10 mouse cellular contexts compared by ENCODE assay signal in the genomic region with DNA sequence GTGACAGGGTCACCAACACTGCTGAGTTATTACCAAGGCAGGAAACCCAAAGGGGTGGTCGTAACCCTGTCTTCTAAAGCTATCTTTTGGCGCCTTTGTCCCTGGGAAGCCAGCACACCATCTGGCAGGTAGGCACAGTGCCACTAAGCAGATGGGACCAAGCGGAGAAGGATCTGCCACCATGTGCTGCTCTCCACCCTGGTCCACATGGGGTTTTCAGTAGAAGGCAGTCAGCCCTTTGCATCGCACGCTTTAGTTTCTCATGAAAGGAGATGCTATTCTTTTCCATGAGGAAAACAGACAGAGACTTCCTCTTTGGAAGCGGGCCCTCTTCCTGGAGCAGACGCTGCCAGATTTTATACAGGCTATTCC.
DNase-seq lines count a peak whose midpoint lies in the region; ATAC-seq lines count a peak whose summit lies in the region.
"Had no signal": no experiment of that assay in that cellular context is flagged by ENCODE, and none has a peak within 500 bp of the region (broad histone marks: within the 10 kb centered on the region; RNA-seq: fewer than 3 reads in every experiment).

No protein-coding gene starts in this region.

- no peaks in the 10 kb centered on the region for H3K27me3 ChIP-seq in forebrain, embryonic 12.5 days
- no peaks in the 10 kb centered on the region for H3K27me3 ChIP-seq in forebrain, embryonic 10.5 days (ENCODE audit: poor library complexity, severe bottlenecking)
- H3K27me3 ChIP-seq: liver, embryonic 13.5 days had no signal

- no peak overlapping the region for H3K4me3 ChIP-seq in forebrain, embryonic 12.5 days (replicated peaks)
- no peak overlapping the region for H3K4me3 ChIP-seq in forebrain, embryonic 10.5 days
- H3K4me3 ChIP-seq: liver, embryonic 13.5 days had no signal

- H3K36me3 ChIP-seq in forebrain, embryonic 12.5 days (replicated peaks), result no peaks in the 10 kb centered on the region
- H3K36me3 ChIP-seq in forebrain, embryonic 10.5 days (replicated peaks), result no peaks in the 10 kb centered on the region
- H3K36me3 ChIP-seq: liver, embryonic 13.5 days had no signal

- ATAC-seq in forebrain, embryonic 12.5 days (ENCODE audit: low FRiP score), result peak; percentile 72; the same call in 1 of the 2 replicates
- no peak for ATAC-seq in inflammation-experienced regulatory T-cells, adult 6 months

- no peaks in the 10 kb centered on the region for H3K9me3 ChIP-seq in forebrain, embryonic 12.5 days
- H3K9me3 ChIP-seq in forebrain, embryonic 10.5 days, result no peaks in the 10 kb centered on the region
- H3K9me3 ChIP-seq: liver, embryonic 13.5 days had no signal

- H3K4me1 ChIP-seq in forebrain, embryonic 12.5 days, result peaks cover 10% of the 10 kb centered on the region
- peaks cover 7% of the 10 kb centered on the region for H3K4me1 ChIP-seq in forebrain, embryonic 10.5 days
- H3K4me1 ChIP-seq: liver, embryonic 13.5 days had no signal

- H3K4me2 ChIP-seq in forebrain, embryonic 12.5 days, result no peak overlapping the region
- H3K4me2 ChIP-seq: liver, embryonic 13.5 days had no signal

- H3K27ac ChIP-seq in forebrain, embryonic 12.5 days, result no peak overlapping the region
- no peak overlapping the region for H3K27ac ChIP-seq in forebrain, embryonic 10.5 days
- H3K27ac ChIP-seq: liver, embryonic 13.5 days had no signal

- DNase-seq in forebrain, embryonic 10.5 days (ENCODE audit: extremely low spot score, low spot score), result no peak
- peak; percentile 58 for DNase-seq in brain, embryonic 18.5 days (ENCODE audit: low read depth, low spot score)
- DNase-seq in heart, postnatal 10 days, result peak; percentile 26 to 34
- DNase-seq in layer of hippocampus, postnatal 36 days, result peak; percentile 55 to 60
- DNase-seq in T-cell, adult 2 months (ENCODE audit: low spot score), result no peak
- no peak for DNase-seq in lung, postnatal 14 days
- DNase-seq: gastrocnemius, postnatal 10 days; liver, embryonic 13.5 days had no signal

- intact Hi-C loops in heart, postnatal 10 days (cut with DNase I), result no loop called here

- WGBS in forebrain, embryonic 12.5 days, result 87% methylated on average over 7 of the region's 7 CpGs
- 91% methylated on average over 7 of the region's 7 CpGs for WGBS in forebrain, embryonic 10.5 days

- H3K9ac ChIP-seq in forebrain, embryonic 12.5 days, result no peak overlapping the region
- H3K9ac ChIP-seq: liver, embryonic 13.5 days had no signal

Comparison
In these comparisons a context has a peak if more than half of its experiments do, and no peak if none do; other contexts are left out.
1. DNase-seq: peak in brain, embryonic 18.5 days (single experiment), heart, postnatal 10 days (2 of 2) and layer of hippocampus, postnatal 36 days (2 of 2); none in forebrain, embryonic 10.5 days (single experiment), T-cell, adult 2 months (single experiment) and lung, postnatal 14 days (single experiment).